Mouse (Mus musculus) layer of hippocampus, adult 9-11 months (tissue): Measurements from ENCODE around the gene Neu3.
"Not testable (repeated sequence)": the region's sequence is repeated elsewhere in the genome, so short reads cannot be mapped to it uniquely, and the experiment has no call there.

Experiments used
- DNase-seq: peaks from one replicate; pipeline ENCODE4 v3.0.0; 2022

The Neu3 gene

GRCm38 (mm10) chr7:99833846-99834222 is 5.6 kb upstream of the Neu3 start:
- DNase-seq, result no peak

- no peak for DNase-seq
These were observed 5.1 kb upstream of the Neu3 start for GRCm38 (mm10) chr7:99833115-99833845.

- no peak for DNase-seq
These were observed 2.1 kb downstream of the Neu3 start for GRCm38 (mm10) chr7:99826096-99826495.

- no peak for DNase-seq
These were observed 2.7 kb downstream of the Neu3 start for GRCm38 (mm10) chr7:99825511-99825910.

- no peak for DNase-seq
These were observed 3.4 kb downstream of the Neu3 start for GRCm38 (mm10) chr7:99824649-99825483.

GRCm38 (mm10) chr7:99823045-99823663 is 5.1 kb downstream of the Neu3 start:
- DNase-seq, result no peak

GRCm38 (mm10) chr7:99822426-99822825 is 5.8 kb downstream of the Neu3 start:
- no peak for DNase-seq

- DNase-seq, result no peak
These were observed 6.3 kb downstream of the Neu3 start for GRCm38 (mm10) chr7:99821953-99822352.

- not testable (repeated sequence) for DNase-seq
These were observed 10.0 kb downstream of the Neu3 start for GRCm38 (mm10) chr7:99818181-99818725.

GRCm38 (mm10) chr7:99813394-99813793 is 14.8 kb downstream of the Neu3 start:
- DNase-seq, result no peak

- DNase-seq, result no peak
These were observed 16.6 kb downstream of the Neu3 start for GRCm38 (mm10) chr7:99811661-99812060.

GRCm38 (mm10) chr7:99810814-99811213 is 17.4 kb downstream of the Neu3 start:
- no peak for DNase-seq

GRCm38 (mm10) chr7:99807043-99807442 is 21.2 kb downstream of the Neu3 start:
- not testable (repeated sequence) for DNase-seq

GRCm38 (mm10) chr7:99805340-99805739 is 22.9 kb downstream of the Neu3 start:
- DNase-seq, result no peak

- DNase-seq, result not testable (repeated sequence)
These were observed 24.2 kb downstream of the Neu3 start for GRCm38 (mm10) chr7:99804033-99804432.

- no peak for DNase-seq
These were observed 24.7 kb downstream of the Neu3 start for GRCm38 (mm10) chr7:99803535-99803934.

- no peak for DNase-seq
These were observed 29.1 kb downstream of the Neu3 start for GRCm38 (mm10) chr7:99799118-99799517.

GRCm38 (mm10) chr7:99797911-99798647 is 30.1 kb downstream of the Neu3 start:
- peak; percentile 61 for DNase-seq

GRCm38 (mm10) chr7:99797261-99797660 is 31.0 kb downstream of the Neu3 start:
- DNase-seq, result no peak

GRCm38 (mm10) chr7:99796471-99796870 is 31.7 kb downstream of the Neu3 start:
- no peak for DNase-seq

- DNase-seq, result peak; percentile 17
These were observed 32.8 kb downstream of the Neu3 start for GRCm38 (mm10) chr7:99795192-99795981.

- no peak for DNase-seq
These were observed 34.1 kb downstream of the Neu3 start for GRCm38 (mm10) chr7:99794096-99794495.
